In genomic region chr7:66871940-66872511, GRCm38 (mm10) we compare ENCODE assay signal across 10 mouse cellular contexts. TPM values are rescaled to one million over a fixed set of nuclear protein-coding genes. Genes with fewer than 3 reads are reported as not detected.
DNase-seq lines count a peak whose midpoint lies in the region; ATAC-seq lines count a peak whose summit lies in the region.
"Had no signal": no experiment of that assay in that cellular context is flagged by ENCODE, and none has a peak within 500 bp of the region (broad histone marks: within the 10 kb centered on the region; RNA-seq: fewer than 3 reads in every experiment).

No protein-coding gene starts in this region.

- ATAC-seq in heart, embryonic 15.5 days (replicated peaks; ENCODE audit: insufficient number of reproducible peaks, insufficient read depth, low FRiP score, low read depth) = no peak
- peak; percentile 30; the same call in 1 of the 2 replicates for ATAC-seq in lung, embryonic 15.5 days (ENCODE audit: borderline replicate concordance, extremely low read depth, low FRiP score, low TSS enrichment)
- ATAC-seq in embryonic facial prominence, embryonic 14.5 days (ENCODE audit: low read depth) = peak; percentile 66
- ATAC-seq in limb, embryonic 15.5 days (ENCODE audit: insufficient number of reproducible peaks, low FRiP score, low TSS enrichment, low read depth) = peak; percentile 32
- ATAC-seq in hindbrain, embryonic 13.5 days (ENCODE audit: low FRiP score) = no peak

- no peaks in the 10 kb centered on the region for H3K9me3 ChIP-seq in heart, embryonic 15.5 days (replicated peaks)
- no peaks in the 10 kb centered on the region for H3K9me3 ChIP-seq in heart, embryonic 10.5 days
- no peaks in the 10 kb centered on the region for H3K9me3 ChIP-seq in lung, embryonic 15.5 days
- 0 out of 2 replicates have a peak, but pooled peaks cover 10% of the 10 kb centered on the region for H3K9me3 ChIP-seq in embryonic facial prominence, embryonic 14.5 days (ENCODE audit: control insufficient read depth, low read length)
- no peaks in the 10 kb centered on the region for H3K9me3 ChIP-seq in limb, embryonic 15.5 days
- H3K9me3 ChIP-seq in hindbrain, embryonic 13.5 days = no peaks in the 10 kb centered on the region
- H3K9me3 ChIP-seq: hindbrain, embryonic 12.5 days had no signal

- H3K36me3 ChIP-seq in heart, embryonic 15.5 days = no peaks in the 10 kb centered on the region
- H3K36me3 ChIP-seq in heart, embryonic 10.5 days = no peaks in the 10 kb centered on the region
- H3K36me3 ChIP-seq in lung, embryonic 15.5 days = 0 out of 2 replicates have a peak, but pooled peaks cover 7% of the 10 kb centered on the region
- H3K36me3 ChIP-seq in embryonic facial prominence, embryonic 14.5 days (ENCODE audit: control insufficient read depth, insufficient read depth, low read length) = peaks cover 7% of the 10 kb centered on the region; the same call in 1 of the 2 replicates
- H3K36me3 ChIP-seq in limb, embryonic 15.5 days = no peaks in the 10 kb centered on the region
- no peaks in the 10 kb centered on the region for H3K36me3 ChIP-seq in hindbrain, embryonic 13.5 days
- H3K36me3 ChIP-seq: hindbrain, embryonic 12.5 days had no signal

- H3K4me2 ChIP-seq in heart, embryonic 15.5 days = no peak overlapping the region
- peak overlapping the region; percentile 12; the same call in 1 of the 2 replicates for H3K4me2 ChIP-seq in lung, embryonic 15.5 days
- peak overlapping the region; percentile 26 for H3K4me2 ChIP-seq in embryonic facial prominence, embryonic 14.5 days (ENCODE audit: low read depth, low read length)
- 0 out of 2 replicates have a peak overlapping the region, but pooled peaks have one; percentile 6 for H3K4me2 ChIP-seq in limb, embryonic 15.5 days
- no peak overlapping the region for H3K4me2 ChIP-seq in hindbrain, embryonic 13.5 days
- H3K4me2 ChIP-seq: hindbrain, embryonic 12.5 days had no signal

- no peak overlapping the region for H3K4me3 ChIP-seq in heart, embryonic 15.5 days
- H3K4me3 ChIP-seq in heart, embryonic 10.5 days = no peak overlapping the region
- no peak overlapping the region for H3K4me3 ChIP-seq in lung, embryonic 15.5 days
- no peak overlapping the region for H3K4me3 ChIP-seq in embryonic facial prominence, embryonic 14.5 days (ENCODE audit: low read depth, low read length)
- no peak overlapping the region for H3K4me3 ChIP-seq in limb, embryonic 15.5 days
- no peak overlapping the region for H3K4me3 ChIP-seq in hindbrain, embryonic 13.5 days
- H3K4me3 ChIP-seq: hindbrain, embryonic 12.5 days had no signal

- DNase-seq in heart, embryonic 10.5 days (ENCODE audit: low spot score) = no peak
- no peak for DNase-seq in lung, postnatal 14 days
- DNase-seq in embryonic facial prominence, embryonic 14.5 days (ENCODE audit: low spot score) = peak; percentile 82
- no peak for DNase-seq in c-Kit-positive CD71-positive TER-119-positive erythroid progenitor cells, embryonic 14.5 days (ENCODE audit: low spot score)
- DNase-seq: thymus, adult 2 months had no signal

- no peak overlapping the region for H3K9ac ChIP-seq in heart, embryonic 15.5 days
- H3K9ac ChIP-seq in lung, embryonic 15.5 days = no peak overlapping the region
- no peak overlapping the region; the same call in 1 of the 2 replicates for H3K9ac ChIP-seq in embryonic facial prominence, embryonic 14.5 days (ENCODE audit: low read depth, low read length)
- H3K9ac ChIP-seq in limb, embryonic 15.5 days = no peak overlapping the region
- no peak overlapping the region for H3K9ac ChIP-seq in hindbrain, embryonic 13.5 days
- H3K9ac ChIP-seq: hindbrain, embryonic 12.5 days had no signal

- peaks cover 16% of the 10 kb centered on the region for H3K4me1 ChIP-seq in heart, embryonic 15.5 days (replicated peaks)
- H3K4me1 ChIP-seq in heart, embryonic 10.5 days = peaks cover 42% of the 10 kb centered on the region
- peaks cover 44% of the 10 kb centered on the region for H3K4me1 ChIP-seq in lung, embryonic 15.5 days
- peaks cover 36% of the 10 kb centered on the region for H3K4me1 ChIP-seq in embryonic facial prominence, embryonic 14.5 days (ENCODE audit: control insufficient read depth, insufficient read depth, low read length)
- H3K4me1 ChIP-seq in limb, embryonic 15.5 days = peaks cover 39% of the 10 kb centered on the region
- H3K4me1 ChIP-seq in hindbrain, embryonic 13.5 days (replicated peaks) = peaks cover 24% of the 10 kb centered on the region

- WGBS in heart, embryonic 15.5 days = 64% methylated on average over 14 of the region's 14 CpGs
- WGBS in heart, embryonic 10.5 days = 89% methylated on average over 14 of the region's 14 CpGs
- 44% methylated on average over 14 of the region's 14 CpGs for WGBS in lung, embryonic 15.5 days
- 50% methylated on average over 14 of the region's 14 CpGs for WGBS in embryonic facial prominence, embryonic 14.5 days
- 48% methylated on average over 14 of the region's 14 CpGs for WGBS in limb, embryonic 15.5 days
- WGBS in hindbrain, embryonic 13.5 days = 79% methylated on average over 14 of the region's 14 CpGs

- H3K27ac ChIP-seq in heart, embryonic 15.5 days = peak overlapping the region; percentile 32; the same call in 1 of the 2 replicates
- H3K27ac ChIP-seq in heart, embryonic 10.5 days = no peak overlapping the region
- H3K27ac ChIP-seq in lung, embryonic 15.5 days = peak overlapping the region; percentile 85
- peak overlapping the region; percentile 72 for H3K27ac ChIP-seq in embryonic facial prominence, embryonic 14.5 days (replicated peaks; ENCODE audit: low read depth, low read length)
- H3K27ac ChIP-seq in limb, embryonic 15.5 days = peak overlapping the region; percentile 77
- H3K27ac ChIP-seq in hindbrain, embryonic 13.5 days = no peak overlapping the region
- H3K27ac ChIP-seq: hindbrain, embryonic 12.5 days had no signal

- no peaks in the 10 kb centered on the region for H3K27me3 ChIP-seq in heart, embryonic 15.5 days
- H3K27me3 ChIP-seq in heart, embryonic 10.5 days (ENCODE audit: insufficient read depth, poor library complexity, severe bottlenecking) = no peaks in the 10 kb centered on the region
- H3K27me3 ChIP-seq in lung, embryonic 15.5 days = no peaks in the 10 kb centered on the region
- no peaks in the 10 kb centered on the region for H3K27me3 ChIP-seq in embryonic facial prominence, embryonic 14.5 days (replicated peaks; ENCODE audit: control insufficient read depth, insufficient read depth, low read length)
- H3K27me3 ChIP-seq in limb, embryonic 15.5 days = no peaks in the 10 kb centered on the region
- H3K27me3 ChIP-seq in hindbrain, embryonic 13.5 days = no peaks in the 10 kb centered on the region
- H3K27me3 ChIP-seq: hindbrain, embryonic 12.5 days had no signal

RNA-seq across cellular contexts. Expression of gene Adamts17, which starts 32.5 kb away (rescaled TPM):
- 5.1 and 7.2 TPM in 2 replicates for polyA plus RNA-seq in heart, embryonic 15.5 days (2015; fragmentation: Nextera tagmentation; extraction: Ambion mirVana)
- 3.8 and 4.6 TPM in 2 replicates for polyA plus RNA-seq in heart, embryonic 10.5 days (2016; fragmentation: Nextera tagmentation; extraction: Ambion mirVana)
- 10.0 and 13.2 TPM in 2 replicates for polyA plus RNA-seq in lung, embryonic 15.5 days (2015; fragmentation: Nextera tagmentation; extraction: Ambion mirVana)
- polyA plus RNA-seq in embryonic facial prominence, embryonic 14.5 days (2014; fragmentation: Nextera tagmentation; extraction: Ambion mirVana) = 11.2 and 12.5 TPM in 2 replicates
- 13.5 and 13.7 TPM in 2 replicates for polyA plus RNA-seq in limb, embryonic 15.5 days (2015; fragmentation: Nextera tagmentation; extraction: Ambion mirVana)
- 2.1 and 2.4 TPM in 2 replicates for polyA plus RNA-seq in hindbrain, embryonic 13.5 days (2015; fragmentation: Nextera tagmentation; extraction: Ambion mirVana)

Comparison
In these comparisons a context has a peak if more than half of its experiments do, and no peak if none do; other contexts are left out.
1. H3K27ac ChIP-seq: peak in heart, embryonic 15.5 days (single experiment), lung, embryonic 15.5 days (single experiment), embryonic facial prominence, embryonic 14.5 days (single experiment) and limb, embryonic 15.5 days (single experiment); none in heart, embryonic 10.5 days (single experiment) and hindbrain, embryonic 13.5 days (single experiment).
2. ATAC-seq: peak in lung, embryonic 15.5 days (single experiment), embryonic facial prominence, embryonic 14.5 days (single experiment) and limb, embryonic 15.5 days (single experiment); none in heart, embryonic 15.5 days (single experiment) and hindbrain, embryonic 13.5 days (single experiment).
3. H3K4me2 ChIP-seq: peak in lung, embryonic 15.5 days (single experiment), embryonic facial prominence, embryonic 14.5 days (single experiment) and limb, embryonic 15.5 days (single experiment); none in heart, embryonic 15.5 days (single experiment) and hindbrain, embryonic 13.5 days (single experiment).